8 mouse cellular contexts compared by ENCODE assay signal in the genomic region with DNA sequence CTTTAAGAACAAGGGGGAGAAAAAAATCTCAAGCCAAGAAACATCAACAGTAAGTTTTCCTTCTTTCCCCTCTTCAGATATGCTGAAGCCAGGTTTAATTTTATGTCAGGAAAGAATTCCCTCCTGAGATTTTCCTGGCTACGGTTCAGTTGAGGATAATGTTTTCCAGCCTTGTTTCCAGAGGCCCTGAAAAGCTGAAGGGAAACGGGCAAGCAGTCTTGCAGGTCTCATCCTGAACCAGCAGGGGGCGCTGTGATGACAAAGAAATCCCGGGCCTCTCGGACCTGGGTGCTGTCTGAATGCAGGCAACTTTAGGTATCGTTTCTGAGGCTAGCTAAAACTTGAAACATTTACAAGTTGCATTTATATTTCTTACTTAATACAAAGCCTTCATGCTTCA.
DNase-seq lines count a peak whose midpoint lies in the region; ATAC-seq lines count a peak whose summit lies in the region.

No protein-coding gene starts in this region.

- DNase-seq in ES-CJ7 (ENCODE audit: low read depth, low spot score) = peak; percentile 67
- peak; percentile 34 for DNase-seq in c-Kit-positive CD71-negative TER-119-negative erythroid progenitor cells, embryonic 14.5 days (ENCODE audit: low read depth)
- peak; percentile 68 to 92 for DNase-seq in layer of hippocampus, postnatal 25 days (ENCODE audit: extremely low spot score in 1 of 2, low spot score in 1 of 2)
- peak; percentile 79 to 89 for DNase-seq in right cerebral cortex, adult 2 months (ENCODE audit: low spot score in 2 of 2)
- DNase-seq in urinary bladder, postnatal 10 days (ENCODE audit: low spot score) = peak; percentile 64

- no peak overlapping the region for H3K4me3 ChIP-seq in forebrain, embryonic 15.5 days
- H3K4me3 ChIP-seq in hindbrain, embryonic 12.5 days = no peak overlapping the region

- no peaks in the 10 kb centered on the region for H3K9me3 ChIP-seq in forebrain, embryonic 15.5 days
- H3K9me3 ChIP-seq in hindbrain, embryonic 12.5 days (replicated peaks) = no peaks in the 10 kb centered on the region

- peak; percentile 87 for ATAC-seq in forebrain, embryonic 15.5 days (replicated peaks)
- ATAC-seq in hindbrain, embryonic 12.5 days (ENCODE audit: low FRiP score) = peak; percentile 67
- peak; percentile 67 for ATAC-seq in megakaryocyte, adult 5-6 weeks (ENCODE audit: poor library complexity, severe bottlenecking)

- H3K9ac ChIP-seq in forebrain, embryonic 15.5 days (replicated peaks) = no peak overlapping the region; the same call in 1 of the 2 replicates
- H3K9ac ChIP-seq in hindbrain, embryonic 12.5 days = no peak overlapping the region

- no peaks in the 10 kb centered on the region for H3K27me3 ChIP-seq in forebrain, embryonic 15.5 days
- no peaks in the 10 kb centered on the region for H3K27me3 ChIP-seq in hindbrain, embryonic 12.5 days

- H3K36me3 ChIP-seq in forebrain, embryonic 15.5 days = no peaks in the 10 kb centered on the region
- H3K36me3 ChIP-seq in hindbrain, embryonic 12.5 days = no peaks in the 10 kb centered on the region

- 2% methylated on average over 6 of the region's 6 CpGs for WGBS in forebrain, embryonic 15.5 days
- 5% methylated on average over 6 of the region's 6 CpGs for WGBS in hindbrain, embryonic 12.5 days

- no peaks in the 10 kb centered on the region for H3K4me1 ChIP-seq in forebrain, embryonic 15.5 days
- no peaks in the 10 kb centered on the region for H3K4me1 ChIP-seq in hindbrain, embryonic 12.5 days

- no peak overlapping the region for H3K27ac ChIP-seq in forebrain, embryonic 15.5 days (replicated peaks)
- H3K27ac ChIP-seq in hindbrain, embryonic 12.5 days = no peak overlapping the region

- H3K4me2 ChIP-seq in forebrain, embryonic 15.5 days (replicated peaks) = no peak overlapping the region
- no peak overlapping the region for H3K4me2 ChIP-seq in hindbrain, embryonic 12.5 days (replicated peaks)

Comparison
In these comparisons a context has a peak if more than half of its experiments do, and no peak if none do; other contexts are left out.
1. DNase-seq: peak in every context shown above with its lines; median percentile 84 in right cerebral cortex, adult 2 months; 80 in layer of hippocampus, postnatal 25 days; 67 in ES-CJ7; 64 in urinary bladder, postnatal 10 days; 34 in c-Kit-positive CD71-negative TER-119-negative erythroid progenitor cells, embryonic 14.5 days.